Mouse (Mus musculus) natural killer cell, adult 2 months (primary cell): ENCODE measurements around the gene Olfr294.

Experiments used
- DNase-seq, 2 experiments: peaks; one replicate each; pipeline ENCODE4 v3.0.0; 2022; ENCODE audit warnings: low spot score in 2 of 2

Gene Olfr294

GRCm38 (mm10) chr7:86616543-86616942, at the start of gene Olfr294:
TSS of gene Olfr294 (minus strand) at chr7:86616643.
- DNase-seq: no peak

GRCm38 (mm10) chr7:86648761-86649160, 32.3 kb upstream of the Olfr294 start, which contains the start of gene Olfr293:
TSS of gene Olfr293 (plus strand) at chr7:86649061.
- DNase-seq: no peak

DNA sequence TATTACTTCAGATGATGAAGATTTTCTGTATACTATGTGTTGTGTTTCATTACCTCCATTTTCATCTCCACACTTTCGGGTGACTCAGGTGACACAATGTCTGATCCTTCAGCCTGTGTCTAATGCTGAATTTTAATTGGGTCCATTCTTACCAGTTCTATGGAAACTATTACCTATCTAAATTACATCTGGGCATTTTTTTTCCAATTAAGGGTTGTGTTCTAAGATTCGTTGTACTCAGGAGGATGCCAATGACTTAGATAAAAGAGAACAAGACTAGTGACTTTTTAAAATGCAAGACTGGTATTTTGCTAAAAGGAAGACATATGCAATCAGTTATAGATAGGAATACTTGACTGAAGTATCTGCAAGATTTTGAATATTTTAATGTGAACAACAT, 32.9 kb downstream of the Olfr294 start, which contains the start of gene Olfr295:
TSS of gene Olfr295 (plus strand) at position 301 of the 400 bp plus-strand sequence.
- no peak for DNase-seq
